Mouse (Mus musculus): ENCODE results near the gene Vmn1r167. TPM values are rescaled to one million over a fixed set of nuclear protein-coding genes. Genes with fewer than 3 reads are reported as not detected.
"Not testable (repeated sequence)": the region's sequence is repeated elsewhere in the genome, so short reads cannot be mapped to it uniquely, and the experiment has no call there.

Vmn1r167 gene
- polyA plus RNA-seq (2016; fragmentation: Nextera tagmentation; extraction: Ambion mirVana) = not detected in 2 replicates

- H3K9me3 ChIP-seq = peaks cover 21% of the 10 kb centered on the region
- ATAC-seq (ENCODE audit: low FRiP score); H3K4me3 ChIP-seq (replicated peaks); H3K27me3 ChIP-seq; H3K27ac ChIP-seq; H3K4me1 ChIP-seq; H3K36me3 ChIP-seq (replicated peaks); H3K4me2 ChIP-seq; H3K9ac ChIP-seq: not testable (repeated sequence)
- 83% methylated on average over 2 of the region's 2 CpGs for WGBS
Measured at GRCm38 (mm10) chr7:23507106-23507505, at the start of gene Vmn1r167. Gene Vmn1r167 (minus strand): TSS chr7:23507206.

- H3K4me3 ChIP-seq (replicated peaks); H3K4me2 ChIP-seq; H3K27me3 ChIP-seq; H3K27ac ChIP-seq; H3K9ac ChIP-seq; H3K9me3 ChIP-seq; H3K36me3 ChIP-seq (replicated peaks); H3K4me1 ChIP-seq; ATAC-seq (ENCODE audit: low FRiP score): not testable (repeated sequence)
- WGBS = no CpG with 5 or more reads among the region's 1 CpGs
Measured at GRCm38 (mm10) chr7:23539432-23539831, 32.4 kb upstream of the Vmn1r167 start, which contains the start of gene Vmn1r168. Gene Vmn1r168 (plus strand): TSS chr7:23539732.

GRCm38 (mm10) chr7:23472886-23473285 lies 34.1 kb downstream of the Vmn1r167 start:
- not testable (repeated sequence) for H3K4me3 ChIP-seq (replicated peaks)

GRCm38 (mm10) chr7:23470832-23471231 lies 36.2 kb downstream of the Vmn1r167 start:
- not testable (repeated sequence) for H3K4me1 ChIP-seq; H3K4me3 ChIP-seq (replicated peaks); H3K36me3 ChIP-seq (replicated peaks); H3K27ac ChIP-seq; H3K4me2 ChIP-seq; H3K27me3 ChIP-seq; ATAC-seq (ENCODE audit: low FRiP score); H3K9ac ChIP-seq
- 59% methylated on average over 3 of the region's 3 CpGs for WGBS
- H3K9me3 ChIP-seq = peaks cover 26% of the 10 kb centered on the region

More at GRCm38 (mm10) chr7:23472886-23473285, 34.1 kb downstream of the Vmn1r167 start:
- 74% methylated on average over 2 of the region's 2 CpGs for WGBS
- ATAC-seq (ENCODE audit: low FRiP score); H3K4me1 ChIP-seq; H3K27ac ChIP-seq; H3K27me3 ChIP-seq; H3K4me2 ChIP-seq; H3K36me3 ChIP-seq (replicated peaks); H3K9ac ChIP-seq: not testable (repeated sequence)
- peaks cover 17% of the 10 kb centered on the region for H3K9me3 ChIP-seq

GRCm38 (mm10) chr7:23470201-23470600 lies 36.8 kb downstream of the Vmn1r167 start:
- peaks cover 28% of the 10 kb centered on the region for H3K9me3 ChIP-seq
- H3K4me1 ChIP-seq; H3K4me2 ChIP-seq; H3K4me3 ChIP-seq (replicated peaks); H3K9ac ChIP-seq; H3K27me3 ChIP-seq; H3K27ac ChIP-seq; ATAC-seq (ENCODE audit: low FRiP score); H3K36me3 ChIP-seq (replicated peaks): not testable (repeated sequence)
- WGBS = 76% methylated on average over 3 of the region's 3 CpGs

Other genes with a start within 250 kb of the Vmn1r167 start
- gene Gm6902, start 228.3 kb downstream of the Vmn1r167 start, polyA plus RNA-seq (2016; fragmentation: Nextera tagmentation; extraction: Ambion mirVana) = not detected in 2 replicates
- gene Nlrp4e, start 206.0 kb downstream of the Vmn1r167 start, polyA plus RNA-seq (2016; fragmentation: Nextera tagmentation; extraction: Ambion mirVana) = not detected in 2 replicates
- not detected in 2 replicates for gene Nlrp5, start 121.3 kb downstream of the Vmn1r167 start, polyA plus RNA-seq (2016; fragmentation: Nextera tagmentation; extraction: Ambion mirVana)
- not detected in 2 replicates for gene Vmn1r168, start 32.5 kb upstream of the Vmn1r167 start, polyA plus RNA-seq (2016; fragmentation: Nextera tagmentation; extraction: Ambion mirVana)
- gene Vmn1r169, start 68.3 kb upstream of the Vmn1r167 start, polyA plus RNA-seq (2016; fragmentation: Nextera tagmentation; extraction: Ambion mirVana) = not detected in 2 replicates
- not detected in 2 replicates for gene Vmn1r170, start 99.0 kb upstream of the Vmn1r167 start, polyA plus RNA-seq (2016; fragmentation: Nextera tagmentation; extraction: Ambion mirVana)
- not detected in 2 replicates for gene Vmn1r171, start 123.5 kb upstream of the Vmn1r167 start, polyA plus RNA-seq (2016; fragmentation: Nextera tagmentation; extraction: Ambion mirVana)
- gene Vmn1r172, start 151.1 kb upstream of the Vmn1r167 start, polyA plus RNA-seq (2016; fragmentation: Nextera tagmentation; extraction: Ambion mirVana) = not detected in 2 replicates
- not detected in 2 replicates for gene Vmn1r173, start 193.5 kb upstream of the Vmn1r167 start, polyA plus RNA-seq (2016; fragmentation: Nextera tagmentation; extraction: Ambion mirVana)
- gene Vmn1r174, start 245.1 kb upstream of the Vmn1r167 start, polyA plus RNA-seq (2016; fragmentation: Nextera tagmentation; extraction: Ambion mirVana) = not detected in 2 replicates